Mouse (Mus musculus): ENCODE measurements around the gene Colgalt1. TPM values are rescaled to one million over a fixed set of nuclear protein-coding genes. Genes with fewer than 3 reads are reported as not detected.

Gene Colgalt1
- polyA plus RNA-seq, 1 experiment from 2014 or later: 98.9 TPM

DNA sequence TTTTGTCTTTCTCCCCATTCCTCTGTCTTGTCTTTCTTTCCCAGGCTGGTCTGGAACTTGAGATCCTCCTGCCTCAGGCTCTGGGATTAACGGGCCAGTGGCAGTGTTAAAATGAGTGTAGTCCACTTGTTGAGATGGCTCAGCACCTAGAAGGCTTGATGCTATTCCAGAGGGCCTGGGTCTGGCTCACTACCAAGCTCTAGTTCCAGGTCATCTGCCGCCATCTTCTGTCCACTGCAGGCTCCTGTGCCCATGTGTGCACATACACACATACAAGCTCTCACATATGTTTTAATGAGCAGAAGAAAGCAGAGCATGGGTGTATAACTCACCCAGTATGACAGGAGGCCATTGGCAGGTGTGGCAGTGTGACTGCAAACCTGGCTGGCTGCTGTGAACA lies 38.7 kb upstream of the Colgalt1 start:
- H3K4me1 ChIP-seq: peaks cover 33% of the 10 kb centered on the region
- ATAC-seq (ENCODE audit: insufficient number of reproducible peaks, low FRiP score, low TSS enrichment, low read depth): no peak
- no peak overlapping the region for H3K4me3 ChIP-seq (replicated peaks)
- H3K27me3 ChIP-seq: 0 out of 2 replicates have a peak, but pooled peaks cover 3% of the 10 kb centered on the region
- H3K9ac ChIP-seq: no peak overlapping the region
- no peaks in the 10 kb centered on the region for H3K9me3 ChIP-seq (replicated peaks)
- H3K36me3 ChIP-seq: no peaks in the 10 kb centered on the region
- 83% methylated on average over 2 of the region's 2 CpGs for WGBS
- H3K4me2 ChIP-seq (replicated peaks): no peak overlapping the region
- H3K27ac ChIP-seq (replicated peaks): no peak overlapping the region

DNA sequence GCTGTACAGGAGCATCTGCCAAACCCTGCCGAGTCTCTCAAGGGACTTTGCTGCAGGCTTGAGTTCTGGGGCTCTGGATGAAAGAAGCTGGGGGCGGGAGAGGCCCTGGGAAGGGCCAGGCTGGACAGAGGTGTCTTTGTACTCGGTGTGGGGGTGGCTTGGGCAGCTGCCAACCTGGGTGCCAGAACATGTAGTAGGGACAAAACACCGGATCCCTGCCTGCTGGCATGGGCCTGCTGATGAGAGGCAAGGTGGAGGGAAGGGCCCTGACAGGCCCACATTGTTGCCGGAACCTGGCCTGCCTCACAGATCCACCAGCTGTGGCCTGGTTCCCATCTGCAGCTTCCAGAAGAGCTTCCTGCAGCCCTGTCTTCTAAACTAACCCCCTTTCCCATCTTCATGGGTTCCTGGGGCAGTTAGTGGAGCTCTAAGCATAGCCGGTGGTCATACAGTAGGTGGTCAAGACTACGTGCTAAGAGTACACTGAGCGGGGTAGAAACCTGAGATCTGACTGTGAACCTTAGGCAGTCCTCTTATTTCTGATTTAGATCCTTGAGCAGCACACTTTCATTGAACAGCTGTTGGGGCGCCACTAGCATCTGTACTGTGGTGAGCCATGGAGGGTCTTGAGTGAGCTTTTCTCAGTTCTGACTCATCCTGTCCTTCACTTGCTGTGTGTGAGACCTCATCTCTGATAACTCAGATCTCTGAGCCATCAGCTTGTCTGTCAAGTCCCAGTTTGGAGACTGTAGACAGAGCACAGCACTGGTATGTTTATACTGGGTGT lies 37.8 kb upstream of the Colgalt1 start:
- no peaks in the 10 kb centered on the region for H3K27me3 ChIP-seq
- no peak overlapping the region for H3K9ac ChIP-seq
- H3K4me1 ChIP-seq: peaks cover 33% of the 10 kb centered on the region
- H3K4me3 ChIP-seq (replicated peaks): no peak overlapping the region
- ATAC-seq (ENCODE audit: insufficient number of reproducible peaks, low FRiP score, low TSS enrichment, low read depth): no peak
- H3K4me2 ChIP-seq (replicated peaks): 0 out of 2 replicates have a peak overlapping the region, but pooled peaks have one; percentile 6
- WGBS: 62% methylated on average over 9 of the region's 9 CpGs
- no peaks in the 10 kb centered on the region for H3K36me3 ChIP-seq
- H3K27ac ChIP-seq (replicated peaks): peak overlapping the region; percentile 14; the same call in 1 of the 2 replicates
- no peaks in the 10 kb centered on the region for H3K9me3 ChIP-seq (replicated peaks)

DNA sequence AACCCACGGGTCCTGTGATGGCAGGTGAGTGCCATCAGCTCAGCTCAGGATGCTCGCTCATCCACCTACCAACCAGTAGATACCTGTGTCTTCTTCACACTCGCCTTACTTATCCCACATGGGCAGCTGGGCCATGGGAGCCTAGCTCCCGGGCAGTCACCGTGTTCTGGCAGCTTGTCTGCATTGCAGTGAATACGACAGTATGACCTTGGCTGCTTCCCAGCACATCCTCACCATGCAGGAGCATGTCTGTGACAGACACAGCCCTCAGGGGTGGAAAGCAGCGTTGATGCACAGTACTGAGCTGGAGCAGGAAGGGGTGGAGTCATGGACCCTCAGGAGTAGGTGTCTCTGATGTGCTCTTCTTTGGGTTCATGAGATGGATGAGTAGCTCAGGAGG lies 36.4 kb upstream of the Colgalt1 start:
- Histone ChIP-seq H3K4me2 (replicated peaks) (no peak overlapping the region), H3K9me3 (replicated peaks) (no peaks in the 10 kb centered on the region), H3K9ac (no peak overlapping the region), H3K4me3 (replicated peaks) (no peak overlapping the region), H3K4me1 (peaks cover 23% of the 10 kb centered on the region), H3K27me3 (no peaks in the 10 kb centered on the region), H3K27ac (replicated peaks) (no peak overlapping the region), H3K36me3 (no peaks in the 10 kb centered on the region)
- 58% methylated on average over 7 of the region's 7 CpGs for WGBS
- ATAC-seq (ENCODE audit: insufficient number of reproducible peaks, low FRiP score, low TSS enrichment, low read depth): no peak

DNA sequence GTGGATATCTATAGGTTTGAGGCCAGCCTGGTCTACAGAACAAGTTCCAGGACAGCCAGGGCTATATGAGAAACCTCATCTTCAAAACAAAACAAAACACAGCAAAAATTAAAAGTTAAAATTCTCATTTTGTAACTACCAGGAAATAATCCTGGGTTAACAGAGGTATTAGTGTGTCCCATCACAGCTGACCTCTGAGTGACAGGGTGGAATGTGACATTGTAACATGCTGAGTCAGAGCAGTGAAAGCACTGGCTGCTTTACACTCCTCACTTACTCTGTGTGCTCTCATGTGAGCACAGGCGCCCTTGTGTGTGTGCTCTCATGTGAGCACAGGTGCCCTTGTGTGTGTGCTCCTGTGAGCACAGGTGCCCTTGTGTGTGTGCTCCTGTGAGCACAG lies 35.8 kb upstream of the Colgalt1 start:
- H3K4me3 ChIP-seq (replicated peaks): no peak overlapping the region
- WGBS: 72% methylated on average over 1 of the region's 1 CpGs
- peaks cover 27% of the 10 kb centered on the region for H3K4me1 ChIP-seq
- H3K27ac ChIP-seq (replicated peaks): no peak overlapping the region
- no peak overlapping the region for H3K4me2 ChIP-seq (replicated peaks)
- H3K27me3 ChIP-seq: no peaks in the 10 kb centered on the region
- no peak overlapping the region for H3K9ac ChIP-seq
- H3K36me3 ChIP-seq: no peaks in the 10 kb centered on the region
- no peak for ATAC-seq (ENCODE audit: insufficient number of reproducible peaks, low FRiP score, low TSS enrichment, low read depth)
- no peaks in the 10 kb centered on the region for H3K9me3 ChIP-seq (replicated peaks)

DNA sequence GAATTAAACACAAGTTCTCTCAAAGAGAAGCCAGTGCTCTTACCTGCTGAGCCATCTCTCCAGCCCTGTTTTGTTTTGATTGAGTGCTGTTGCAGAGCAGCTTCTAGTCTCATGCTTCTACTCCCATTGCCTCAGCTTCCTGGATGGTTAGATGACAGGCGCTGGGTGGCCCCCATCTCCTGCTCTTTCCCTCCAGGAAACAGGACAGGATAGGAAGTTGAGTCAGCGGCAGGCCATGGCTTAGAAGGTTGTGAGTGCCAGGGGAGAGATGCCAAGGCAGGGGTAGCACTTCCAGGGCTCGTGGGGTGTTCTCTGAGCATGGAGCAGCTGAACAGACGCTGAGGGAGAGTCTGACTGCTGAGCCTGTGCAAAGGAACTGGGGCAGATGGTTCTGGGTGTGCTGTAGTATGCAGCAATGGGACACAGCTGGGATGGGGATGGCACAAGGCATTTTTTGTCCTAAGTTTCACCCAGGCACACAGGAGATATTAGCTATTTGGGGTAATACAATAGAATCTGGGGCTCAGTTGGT lies 32.9 kb upstream of the Colgalt1 start:
- Histone ChIP-seq H3K4me2 (replicated peaks) (no peak overlapping the region), H3K27ac (replicated peaks) (no peak overlapping the region), H3K27me3 (no peaks in the 10 kb centered on the region), H3K9me3 (replicated peaks) (no peaks in the 10 kb centered on the region), H3K4me3 (replicated peaks) (no peak overlapping the region), H3K9ac (no peak overlapping the region), H3K4me1 (peaks cover 19% of the 10 kb centered on the region), H3K36me3 (peaks cover 11% of the 10 kb centered on the region; the same call in 1 of the 2 replicates)
- ATAC-seq (ENCODE audit: insufficient number of reproducible peaks, low FRiP score, low TSS enrichment, low read depth): no peak
- WGBS: 62% methylated on average over 4 of the region's 4 CpGs

DNA sequence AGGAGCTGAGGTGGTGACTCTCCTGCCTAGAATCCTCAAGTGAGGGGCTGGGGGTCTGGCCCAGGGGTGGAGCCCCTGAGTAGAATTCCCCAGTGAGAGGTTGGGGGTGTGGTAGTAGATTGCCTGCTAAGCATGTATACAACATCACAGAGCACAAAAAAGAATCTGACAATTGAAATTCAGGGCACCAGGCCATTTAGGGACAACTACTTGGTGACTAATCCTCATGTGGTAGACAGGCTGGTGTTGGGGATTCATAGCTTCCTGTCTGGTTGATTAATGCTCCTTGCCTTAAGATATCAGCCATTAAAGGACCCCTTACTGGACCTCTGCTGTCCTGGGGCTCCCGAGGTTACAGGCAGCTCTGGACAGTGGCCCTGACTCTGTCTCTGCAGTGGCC lies 31.8 kb upstream of the Colgalt1 start:
- Histone ChIP-seq H3K9me3 (replicated peaks) (no peaks in the 10 kb centered on the region), H3K4me2 (replicated peaks) (no peak overlapping the region), H3K27ac (replicated peaks) (no peak overlapping the region), H3K36me3 (peaks cover 11% of the 10 kb centered on the region; the same call in 1 of the 2 replicates), H3K27me3 (no peaks in the 10 kb centered on the region), H3K4me3 (replicated peaks) (no peak overlapping the region), H3K9ac (no peak overlapping the region), H3K4me1 (peaks cover 17% of the 10 kb centered on the region; the same call in 1 of the 2 replicates)
- no peak for ATAC-seq (ENCODE audit: insufficient number of reproducible peaks, low FRiP score, low TSS enrichment, low read depth)
- 72% methylated on average over 1 of the region's 1 CpGs for WGBS

DNA sequence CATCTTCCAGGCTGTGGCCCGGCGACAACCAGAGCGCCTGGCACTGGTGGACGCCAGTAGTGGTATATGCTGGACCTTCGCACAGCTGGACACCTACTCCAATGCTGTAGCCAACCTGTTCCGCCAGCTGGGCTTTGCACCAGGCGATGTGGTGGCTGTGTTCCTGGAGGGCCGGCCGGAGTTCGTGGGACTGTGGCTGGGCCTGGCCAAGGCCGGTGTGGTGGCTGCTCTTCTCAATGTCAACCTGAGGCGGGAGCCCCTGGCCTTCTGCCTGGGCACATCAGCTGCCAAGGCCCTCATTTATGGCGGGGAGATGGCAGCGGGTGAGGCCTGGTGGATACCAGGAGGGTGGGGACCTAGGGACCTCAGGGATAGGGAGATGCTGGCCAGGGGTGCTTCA lies 31.3 kb upstream of the Colgalt1 start:
- H3K4me1 ChIP-seq: peaks cover 13% of the 10 kb centered on the region; the same call in 1 of the 2 replicates
- H3K27ac ChIP-seq (replicated peaks): no peak overlapping the region
- H3K36me3 ChIP-seq: peaks cover 15% of the 10 kb centered on the region; the same call in 1 of the 2 replicates
- no peaks in the 10 kb centered on the region for H3K9me3 ChIP-seq (replicated peaks)
- H3K4me3 ChIP-seq (replicated peaks): no peak overlapping the region
- WGBS: 88% methylated on average over 14 of the region's 14 CpGs
- H3K9ac ChIP-seq: no peak overlapping the region
- no peaks in the 10 kb centered on the region for H3K27me3 ChIP-seq
- H3K4me2 ChIP-seq (replicated peaks): no peak overlapping the region
- ATAC-seq (ENCODE audit: insufficient number of reproducible peaks, low FRiP score, low TSS enrichment, low read depth): no peak

DNA sequence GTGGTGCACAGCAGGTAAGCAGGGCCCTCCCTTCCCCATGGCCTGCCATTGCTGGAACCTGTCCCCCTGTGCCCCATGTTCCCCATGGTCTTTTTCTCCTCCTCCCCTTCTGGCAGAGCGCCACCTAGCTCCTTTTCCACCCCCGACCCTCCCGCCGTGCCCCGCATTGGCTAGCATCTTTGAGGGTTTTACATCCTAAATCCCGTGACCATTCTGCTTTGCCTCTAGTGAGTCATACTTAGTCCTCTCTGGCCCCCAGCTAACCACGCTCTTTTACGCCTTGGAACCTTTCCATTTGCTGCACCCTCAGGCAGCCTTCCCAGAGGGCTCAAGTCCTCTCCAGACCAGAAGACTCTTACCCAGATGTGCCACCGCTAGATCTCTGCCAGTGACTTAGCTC lies 30.6 kb upstream of the Colgalt1 start:
- H3K9me3 ChIP-seq (replicated peaks): no peaks in the 10 kb centered on the region
- WGBS: 36% methylated on average over 9 of the region's 9 CpGs
- ATAC-seq (ENCODE audit: insufficient number of reproducible peaks, low FRiP score, low TSS enrichment, low read depth): no peak
- H3K4me3 ChIP-seq (replicated peaks): no peak overlapping the region
- H3K36me3 ChIP-seq: peaks cover 22% of the 10 kb centered on the region
- no peak overlapping the region for H3K27ac ChIP-seq (replicated peaks)
- H3K27me3 ChIP-seq: no peaks in the 10 kb centered on the region
- H3K4me1 ChIP-seq: peaks cover 12% of the 10 kb centered on the region; the same call in 1 of the 2 replicates
- no peak overlapping the region for H3K9ac ChIP-seq
- H3K4me2 ChIP-seq (replicated peaks): no peak overlapping the region

DNA sequence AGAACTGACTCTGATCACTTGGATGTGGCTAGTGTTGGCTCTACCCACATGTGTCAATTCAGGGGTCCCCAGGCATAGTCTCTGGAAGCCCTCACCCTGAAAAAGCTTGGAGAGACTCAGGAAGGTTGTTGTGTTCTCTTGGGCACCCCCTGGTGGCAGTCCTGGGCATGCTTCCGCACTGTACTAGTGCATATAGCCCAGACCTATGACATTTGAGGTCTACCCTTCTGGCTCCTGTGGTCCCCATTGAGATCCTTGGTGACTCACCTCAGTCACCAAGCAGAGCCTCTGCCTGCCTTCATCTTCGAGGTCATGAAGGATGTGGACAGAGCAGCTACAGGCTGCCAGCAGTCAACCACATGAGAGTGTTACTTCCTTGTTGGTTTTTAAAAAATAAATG lies 23.9 kb upstream of the Colgalt1 start:
- Histone ChIP-seq H3K9ac (no peak overlapping the region), H3K4me1 (peaks cover 7% of the 10 kb centered on the region), H3K9me3 (replicated peaks) (no peaks in the 10 kb centered on the region), H3K4me3 (replicated peaks) (no peak overlapping the region), H3K36me3 (peaks cover 26% of the 10 kb centered on the region), H3K27me3 (no peaks in the 10 kb centered on the region), H3K4me2 (replicated peaks) (no peak overlapping the region), H3K27ac (replicated peaks) (no peak overlapping the region)
- 89% methylated on average over 2 of the region's 2 CpGs for WGBS
- ATAC-seq (ENCODE audit: insufficient number of reproducible peaks, low FRiP score, low TSS enrichment, low read depth): no peak

DNA sequence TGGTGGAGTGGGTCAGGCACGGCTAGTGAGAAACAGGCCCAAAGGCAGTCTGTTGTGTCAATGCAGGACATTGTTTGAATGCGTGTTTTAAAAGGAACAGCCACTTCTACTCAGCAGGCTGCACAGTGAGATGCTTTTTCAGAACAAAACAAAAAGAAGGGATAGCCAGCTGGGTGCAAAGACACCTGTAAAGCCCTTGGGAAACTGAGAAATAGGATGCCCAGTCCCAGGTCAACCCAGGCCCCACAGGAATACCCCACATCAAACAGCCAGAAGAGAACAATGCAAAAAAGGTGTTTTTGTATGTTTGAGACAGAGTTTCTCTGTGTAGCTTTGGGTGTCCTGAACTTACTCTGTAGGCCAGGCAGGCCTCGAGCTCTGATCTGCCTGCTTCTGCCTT lies 22.0 kb upstream of the Colgalt1 start:
- Histone ChIP-seq H3K9ac (no peak overlapping the region), H3K9me3 (replicated peaks) (no peaks in the 10 kb centered on the region), H3K4me3 (replicated peaks) (no peak overlapping the region), H3K4me2 (replicated peaks) (no peak overlapping the region), H3K27ac (replicated peaks) (no peak overlapping the region), H3K4me1 (peaks cover 19% of the 10 kb centered on the region), H3K27me3 (no peaks in the 10 kb centered on the region), H3K36me3 (peaks cover 26% of the 10 kb centered on the region)
- no peak for ATAC-seq (ENCODE audit: insufficient number of reproducible peaks, low FRiP score, low TSS enrichment, low read depth)
- 70% methylated on average over 3 of the region's 3 CpGs for WGBS

DNA sequence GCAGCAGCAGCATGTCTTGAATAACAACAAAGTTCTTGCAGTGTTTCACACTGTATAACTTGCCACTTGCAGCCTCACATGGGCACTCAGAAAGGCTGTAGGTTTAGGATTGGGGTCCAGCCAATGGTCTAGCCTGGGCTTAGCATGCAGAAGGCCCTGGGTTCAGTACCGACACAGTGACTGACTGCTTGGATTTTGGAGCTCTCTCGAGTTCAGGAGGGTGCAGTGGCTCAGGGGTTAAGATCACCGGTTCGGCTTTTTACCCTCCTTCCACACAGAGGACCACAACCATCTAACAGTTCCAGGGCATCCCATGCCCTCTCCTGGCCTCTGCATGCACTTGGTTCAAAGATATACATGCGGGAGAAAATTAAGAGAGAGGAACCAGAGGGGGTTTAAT lies 19.8 kb upstream of the Colgalt1 start:
- peaks cover 24% of the 10 kb centered on the region for H3K4me1 ChIP-seq
- peak overlapping the region; percentile 83 for H3K4me2 ChIP-seq (replicated peaks)
- H3K27ac ChIP-seq (replicated peaks): peak overlapping the region; percentile 97
- no peaks in the 10 kb centered on the region for H3K9me3 ChIP-seq (replicated peaks)
- H3K36me3 ChIP-seq: peaks cover 7% of the 10 kb centered on the region; the same call in 1 of the 2 replicates
- peak overlapping the region; percentile 97 for H3K9ac ChIP-seq
- 16% methylated on average over 5 of the region's 5 CpGs for WGBS
- no peak for ATAC-seq (ENCODE audit: insufficient number of reproducible peaks, low FRiP score, low TSS enrichment, low read depth)
- H3K27me3 ChIP-seq: no peaks in the 10 kb centered on the region
- H3K4me3 ChIP-seq (replicated peaks): peak overlapping the region; percentile 88

All from embryonic facial prominence, embryonic 15.5 days (tissue).